8 mouse cellular contexts compared by ENCODE assay signal in genomic region chr11:52395940-52396596, GRCm38 (mm10). TPM values are rescaled to one million over a fixed set of nuclear protein-coding genes. Genes with fewer than 3 reads are reported as not detected.
DNase-seq lines count a peak whose midpoint lies in the region; ATAC-seq lines count a peak whose summit lies in the region.

Gene 9530068E07Rik, plus strand, starts transcription at chr11:52396428.

- H3K9me3 ChIP-seq in hindbrain, embryonic 16.5 days (ENCODE audit: control insufficient read depth, low read length): no peaks in the 10 kb centered on the region

- peaks cover 46% of the 10 kb centered on the region for H3K79me2 ChIP-seq in macrophage (ENCODE audit: inconsistent target)

- H3K4me3 ChIP-seq in hindbrain, embryonic 16.5 days (ENCODE audit: low read length): peak within 1 kb of the TSS; percentile 84
- H3K4me3 ChIP-seq in macrophage (ENCODE audit: inconsistent target): peak within 1 kb of the TSS; percentile 89

- peaks cover 14% of the 10 kb centered on the region for H3K4me1 ChIP-seq in hindbrain, embryonic 16.5 days (ENCODE audit: control insufficient read depth, insufficient read depth, low read depth, low read length)

- H3K9ac ChIP-seq in hindbrain, embryonic 16.5 days (ENCODE audit: low read depth, low read length): peak within 1 kb of the TSS; percentile 97

- no peaks in the 10 kb centered on the region for H3K27me3 ChIP-seq in hindbrain, embryonic 16.5 days (replicated peaks; ENCODE audit: control insufficient read depth, insufficient read depth, low read length)

- peak within 1 kb of the TSS; percentile 82 for H3K4me2 ChIP-seq in hindbrain, embryonic 16.5 days (ENCODE audit: low read length)

- H3K27ac ChIP-seq in hindbrain, embryonic 16.5 days (ENCODE audit: low read depth, low read length): peak within 1 kb of the TSS; percentile 89
- H3K27ac ChIP-seq in macrophage: peak within 1 kb of the TSS; percentile 60

- ATAC-seq in hindbrain, embryonic 16.5 days: peak; percentile 97

- peak; percentile 93 for DNase-seq in T-cell, adult 2 months (ENCODE audit: low spot score)
- peak; percentile 91 to 92 for DNase-seq in cerebellum, postnatal 36 days
- DNase-seq in gastrocnemius, adult 18-20 months (ENCODE audit: low spot score): peak; percentile 91
- peak; percentile 94 to 96 for DNase-seq in left cerebral cortex, adult 18-20 months (ENCODE audit: low spot score in 2 of 2)
- DNase-seq in right cerebral cortex, adult 18-20 months: peak; percentile 94
- DNase-seq in urinary bladder, postnatal 10 days (ENCODE audit: low spot score): peak; percentile 80

- WGBS in hindbrain, embryonic 16.5 days: 1% methylated on average over 38 of the region's 38 CpGs
- WGBS in macrophage (ENCODE audit: missing documents): 3% methylated on average over 36 of the region's 38 CpGs

- no peaks in the 10 kb centered on the region for H3K36me3 ChIP-seq in hindbrain, embryonic 16.5 days (ENCODE audit: control insufficient read depth, insufficient read depth, low read length)
- no peaks in the 10 kb centered on the region for H3K36me3 ChIP-seq in macrophage (ENCODE audit: inconsistent target)

RNA-seq across cellular contexts. Expression of gene 9530068E07Rik, which starts in this region (rescaled TPM):
- total RNA-seq in gastrocnemius, adult 18-20 months (2021): 10 to 100 TPM; 41.5 to 45.8 TPM
- 136 and 145 TPM in 2 replicates for polyA plus RNA-seq in hindbrain, embryonic 16.5 days (2015; fragmentation: Nextera tagmentation; extraction: Ambion mirVana)
- total RNA-seq in left cerebral cortex, adult 18-20 months (2021): 10 to 100 TPM; 57.1 to 61.6 TPM
- 10 to 100 TPM; 12.7 to 69.4 (median 36.4) TPM for total RNA-seq in macrophage (2018; cell fraction: chromatin; rRNA removed)
- total RNA-seq in macrophage (2018; cell fraction: cytosol; rRNA removed): 100 to 1,000 TPM; 131 to 187 (median 157) TPM
- 100 to 1,000 TPM in 16 of 26 experiments, 10 to 100 TPM in 10; 56.3 to 204 (median 130) TPM for total RNA-seq in macrophage (2018; cell fraction: nucleus; rRNA removed)
- polyA plus RNA-seq in macrophage (2018): 126 to 153 TPM (median 142 TPM) in 3 replicates

Comparison
In these comparisons a context has a peak if more than half of its experiments do, and no peak if none do; other contexts are left out.
1. Peak in every context shown above with its lines: DNase-seq, ATAC-seq, H3K4me3 ChIP-seq and H3K27ac ChIP-seq.